Mouse (Mus musculus) G1E-ER4 (cell line): ENCODE data around the gene Nbas. TPM values are rescaled to one million over a fixed set of nuclear protein-coding genes. Genes with fewer than 3 reads are reported as not detected.

Experiments
- GATA1 ChIP-seq: IDR thresholded peaks from one replicate; pipeline ENCODE4 v1.8.0; 2012; ENCODE audit warnings: low read length, inconsistent platforms
- polyA plus RNA-seq: library from polyadenylated mRNA; stranded (reverse); fragments of >175 nt; gene quantifications from 2 replicates; pipeline ENCODE4 v1.2.3, GENCODE M21; 2012

Gene Nbas
- polyA plus RNA-seq: 3.2 and 7.4 TPM in 2 replicates

DNA sequence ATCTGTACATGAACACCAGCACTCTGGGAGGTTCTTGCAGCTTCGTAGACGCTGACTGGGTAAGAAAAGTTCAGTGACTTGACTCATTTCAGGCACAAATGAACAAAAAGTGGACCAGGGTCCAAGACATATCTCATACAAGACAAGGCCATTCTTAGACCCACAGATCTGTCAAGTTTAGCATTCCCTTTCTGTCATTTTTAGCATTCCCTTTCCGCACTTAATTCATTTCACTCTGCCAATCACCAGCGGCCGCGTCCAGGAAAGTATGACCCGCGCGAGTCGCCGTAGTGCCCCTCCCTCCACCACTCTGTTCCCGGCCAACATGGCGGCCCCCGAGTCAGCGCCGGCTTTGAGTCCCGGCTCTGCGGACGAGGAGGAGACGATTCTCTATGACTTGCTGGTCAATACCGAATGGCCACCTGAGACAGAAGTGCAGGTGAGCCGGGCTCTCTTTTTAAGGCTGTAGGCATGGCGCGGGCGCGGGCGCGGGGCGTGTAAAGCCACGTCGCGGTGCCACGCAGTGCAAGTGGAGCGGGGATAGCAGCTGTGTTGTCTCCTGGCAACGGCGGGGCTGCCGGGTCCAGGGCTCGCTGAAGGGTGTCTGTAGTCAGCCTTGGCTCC, at the start of gene Nbas:
TSS of gene Nbas (plus strand) at position 308 of the 624 bp plus-strand sequence.
- TF ChIP-seq GATA1: no peak

DNA sequence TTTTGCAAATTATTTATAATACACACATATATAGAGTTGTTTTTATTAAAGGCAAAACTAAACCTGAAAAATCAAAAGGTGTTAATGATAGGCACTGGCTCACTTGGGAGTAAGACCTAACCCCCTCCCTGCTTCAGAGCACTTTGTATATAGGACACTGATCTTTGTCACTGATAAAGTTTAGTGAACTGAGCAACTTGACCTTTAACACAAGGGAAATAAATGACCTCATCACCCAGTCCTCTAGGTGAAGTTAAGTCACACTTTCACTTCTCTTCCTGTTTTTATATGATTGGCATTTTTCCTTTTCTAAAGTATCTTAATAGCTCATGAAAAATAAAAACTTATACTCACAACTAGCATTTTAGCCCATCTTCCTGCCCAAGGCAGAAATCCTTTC, 26.5 kb upstream of the Nbas start:
- no peak for TF ChIP-seq GATA1

DNA sequence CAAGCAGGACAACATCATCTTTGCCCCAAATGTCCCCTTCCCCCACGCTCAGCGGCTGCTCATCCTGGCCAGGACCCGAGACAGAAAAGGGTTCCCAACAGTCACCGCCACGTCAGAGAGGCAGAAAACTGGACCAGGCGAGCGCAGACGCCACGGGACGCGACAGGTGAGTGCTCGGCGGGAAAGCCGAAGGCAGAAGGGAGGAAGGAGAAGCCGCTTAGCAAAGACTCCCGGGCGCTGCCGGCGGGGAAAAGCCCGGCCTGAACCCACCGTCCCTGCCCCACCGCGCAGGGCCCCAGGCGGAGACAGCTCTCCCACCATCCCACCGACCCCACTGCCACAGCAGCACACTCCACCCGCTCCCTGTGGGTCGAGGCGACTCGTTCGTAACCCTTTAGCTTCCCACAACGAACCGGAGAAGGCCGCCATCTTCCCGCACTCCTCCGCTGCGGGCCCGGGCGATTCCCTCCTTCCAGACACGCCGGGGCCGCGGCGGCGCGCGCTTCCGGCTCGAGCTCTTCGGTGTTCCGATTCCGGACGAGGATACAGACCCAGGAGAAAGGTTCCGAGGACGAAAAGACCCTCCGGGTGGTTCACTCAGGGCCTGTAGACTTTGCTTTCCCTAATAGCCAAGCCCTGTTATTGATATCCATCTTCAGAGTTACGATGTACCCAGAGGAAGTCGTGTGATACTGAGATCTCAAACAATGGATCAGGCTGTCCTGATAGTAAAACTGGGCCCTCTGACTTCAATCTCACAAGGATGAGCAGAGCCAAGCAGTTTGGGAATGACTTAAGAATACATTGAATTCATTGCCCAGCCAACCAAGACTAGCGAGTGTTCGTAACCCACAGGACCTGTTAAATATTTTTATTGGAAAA, 20.0 kb upstream of the Nbas start, which contains the start of gene Ddx1:
TSS of gene Ddx1 (minus strand) at position 523 of the 882 bp plus-strand sequence.
- TF ChIP-seq GATA1: no peak

DNA sequence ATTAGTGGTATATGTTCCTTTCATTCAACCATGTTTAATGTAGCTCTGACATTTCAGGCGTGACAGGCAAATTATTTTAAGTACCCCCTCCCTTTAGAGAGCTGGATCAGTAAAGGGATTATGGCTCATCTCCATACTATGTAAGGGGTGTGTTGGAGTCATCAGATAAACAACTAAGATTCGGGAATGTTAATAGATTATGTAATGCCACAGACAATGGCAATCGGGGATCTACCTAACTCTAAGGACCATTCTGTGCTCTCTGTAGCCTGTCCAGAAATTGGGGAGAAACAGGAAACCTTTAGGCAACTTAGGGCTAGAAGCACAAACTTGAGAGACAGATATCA, 19.4 kb upstream of the Nbas start:
- TF ChIP-seq GATA1: no peak

DNA sequence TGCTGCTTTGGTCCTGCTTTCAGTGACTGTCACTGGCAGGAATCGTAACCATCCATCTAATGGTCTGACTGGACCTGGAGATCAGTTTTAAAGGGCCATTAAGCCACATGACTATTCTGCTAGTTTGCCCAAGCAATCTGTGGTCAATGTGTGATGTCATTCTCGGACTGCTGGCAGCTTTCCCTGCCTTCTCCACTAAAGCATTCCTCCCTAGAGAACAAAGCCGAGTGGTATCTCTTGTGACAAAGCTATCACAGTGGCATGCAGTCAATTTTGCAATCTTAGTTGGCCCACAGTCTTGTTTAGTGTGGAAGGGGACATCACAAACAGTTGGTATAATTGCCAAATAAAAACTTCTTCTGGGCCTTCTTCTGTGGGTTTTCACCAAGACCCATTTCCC, 13.9 kb upstream of the Nbas start:
- TF ChIP-seq GATA1: no peak

DNA sequence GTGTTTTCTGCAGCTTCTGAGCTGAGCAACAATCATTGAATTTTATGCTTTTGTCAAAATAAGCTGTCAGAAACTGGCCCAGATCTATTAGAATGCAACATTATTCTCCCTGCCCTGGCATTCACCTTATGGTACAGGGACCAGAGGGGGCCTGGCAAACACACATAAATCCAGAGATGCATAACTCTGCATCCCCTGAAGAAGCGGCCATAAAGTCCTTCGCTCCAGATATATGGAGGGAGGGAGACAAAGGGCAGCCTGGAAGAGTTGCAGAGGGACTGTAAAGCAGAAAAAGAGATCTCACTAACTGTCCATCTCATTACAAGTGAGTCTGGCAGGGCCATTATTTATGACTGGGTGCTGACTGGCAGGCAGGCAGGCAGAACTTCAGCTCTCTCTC, 13.2 kb upstream of the Nbas start:
- no peak for TF ChIP-seq GATA1

DNA sequence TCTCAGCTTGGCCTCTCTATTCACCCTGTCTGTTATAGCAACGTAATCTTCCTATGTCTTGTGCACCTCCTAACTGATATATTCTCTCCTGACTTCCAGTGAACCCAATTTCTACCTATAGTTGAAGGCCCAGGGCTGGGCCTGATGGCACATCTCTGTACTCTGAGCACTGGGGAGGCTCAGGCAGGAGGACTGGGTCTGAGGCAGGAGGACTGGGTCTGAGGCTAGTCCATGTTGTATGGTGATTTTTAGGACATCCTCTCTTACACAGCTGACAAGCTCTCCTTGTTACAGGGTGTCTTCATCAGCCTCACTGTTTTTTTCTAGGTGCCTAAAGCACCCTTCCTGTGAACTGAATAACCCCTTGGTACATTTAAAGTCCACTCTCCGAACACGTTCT, 521 bp upstream of the Nbas start:
- no peak for TF ChIP-seq GATA1

DNA sequence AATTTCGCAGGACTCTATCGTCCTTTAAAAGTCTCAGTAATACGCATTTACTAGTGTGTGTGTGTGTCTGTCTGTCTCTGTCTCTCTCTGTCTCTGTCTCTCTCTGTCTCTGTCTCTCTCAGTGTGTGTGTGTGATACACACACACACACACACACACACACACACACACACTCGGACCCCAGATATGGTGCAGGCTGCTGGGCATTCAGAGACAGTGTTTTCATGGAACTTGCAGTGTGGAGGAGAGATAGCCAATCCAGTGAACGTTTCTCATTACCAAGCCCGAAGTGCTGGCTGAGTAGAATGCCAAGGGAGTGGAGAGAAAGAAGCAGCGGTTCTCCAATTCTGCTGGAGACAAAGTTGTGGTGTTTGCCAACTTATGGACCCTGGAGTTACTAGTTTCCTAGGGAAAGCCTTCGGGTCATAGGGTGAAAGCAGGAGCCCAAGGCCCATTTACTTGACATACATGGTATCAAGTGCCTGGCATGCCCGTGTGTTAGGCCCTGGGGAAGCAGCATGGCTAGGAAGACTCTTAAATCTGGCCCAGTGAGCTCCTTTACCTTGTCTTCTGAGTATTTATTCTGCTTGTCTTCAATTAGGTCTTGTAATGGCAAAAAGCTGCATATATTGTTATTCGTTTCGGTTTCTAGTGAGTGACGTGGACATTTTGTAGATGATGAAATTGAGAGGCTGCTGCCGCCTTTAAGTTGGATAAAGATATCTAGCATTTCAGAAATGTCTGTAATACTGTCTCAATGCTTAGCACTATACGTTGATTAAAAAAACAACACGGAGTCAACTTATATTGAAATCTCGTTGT, 847 bp downstream of the Nbas start:
- TF ChIP-seq GATA1: no peak

DNA sequence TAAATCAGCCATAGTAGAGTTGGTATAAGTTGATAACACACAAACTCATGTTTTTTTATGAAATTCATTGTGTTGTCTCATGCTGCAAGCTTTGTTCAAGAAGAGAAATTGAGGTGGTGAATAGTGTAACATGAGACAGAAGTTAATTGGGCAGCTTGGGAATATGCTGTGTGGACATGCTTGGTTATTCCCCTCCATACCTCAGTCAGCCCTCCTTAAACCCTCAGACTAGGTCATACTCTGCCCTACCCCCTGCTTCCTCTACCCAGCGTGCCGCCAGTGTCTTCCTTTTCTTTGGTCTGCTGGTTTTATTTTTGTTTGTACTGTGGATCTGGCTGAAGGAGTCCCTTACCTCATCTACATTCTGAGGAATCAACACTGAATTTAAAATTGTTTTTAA, 22.5 kb downstream of the Nbas start:
- no peak for TF ChIP-seq GATA1

DNA sequence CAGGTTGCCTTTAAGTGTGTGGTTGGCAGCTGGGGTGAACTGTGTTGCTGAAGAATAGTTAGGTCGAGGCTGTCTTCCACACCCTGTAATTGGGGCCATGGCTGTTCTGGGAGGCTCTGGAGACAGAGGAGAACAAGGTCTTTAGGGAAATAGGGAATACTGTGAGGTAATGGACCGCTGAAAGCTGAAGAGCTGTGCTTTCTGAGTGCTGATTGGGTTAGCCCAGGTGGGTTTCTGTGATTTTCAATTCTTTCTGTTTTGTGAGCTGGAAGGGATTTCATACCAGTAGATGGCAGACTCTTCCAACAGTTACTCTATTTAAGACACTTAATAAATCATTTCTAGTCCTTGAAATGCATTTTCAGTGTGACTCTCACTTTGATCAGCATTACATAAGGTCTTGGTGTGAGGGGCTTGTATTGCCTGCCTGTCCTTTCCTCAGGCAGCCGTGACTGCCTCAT, 24.5 kb downstream of the Nbas start:
- TF ChIP-seq GATA1: no peak

DNA sequence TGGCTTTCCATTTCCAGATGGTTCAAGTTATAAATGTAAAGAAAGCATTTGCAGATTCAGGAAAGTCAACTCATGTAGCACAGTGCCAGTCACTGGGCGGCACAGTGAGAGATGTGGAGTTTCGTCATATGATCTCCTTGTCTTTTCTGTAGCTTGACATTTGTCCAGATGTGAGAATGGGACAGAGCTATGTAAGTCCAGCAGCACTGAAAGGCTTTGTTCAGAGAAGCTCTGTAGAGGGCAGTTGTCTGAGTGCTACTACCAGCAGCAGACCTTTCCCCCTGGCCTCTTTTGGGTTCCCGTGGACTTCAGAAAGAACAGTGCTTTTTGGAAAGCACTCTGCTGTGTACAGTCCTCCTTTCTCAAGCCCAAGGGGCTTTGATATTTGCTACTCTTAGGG, 34.1 kb downstream of the Nbas start:
- TF ChIP-seq GATA1: no peak

DNA sequence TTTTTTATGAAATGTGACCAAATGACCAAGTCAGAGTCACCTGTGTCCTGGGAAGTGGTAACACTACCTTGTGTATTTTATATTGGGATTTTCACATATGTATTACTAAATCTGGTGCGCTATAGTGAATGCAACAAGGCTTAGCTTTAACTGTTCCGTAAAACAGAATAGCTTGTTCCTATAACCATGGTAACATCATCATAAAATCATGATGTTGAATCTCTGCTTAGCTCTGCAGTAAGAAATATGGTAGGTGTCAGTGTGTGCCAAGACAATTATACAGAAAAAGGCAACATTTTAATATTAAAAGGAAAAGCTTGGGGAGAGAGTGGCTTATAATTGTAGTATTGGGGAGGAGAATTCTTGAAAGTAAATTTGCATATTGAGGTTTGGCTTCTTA, 45.0 kb downstream of the Nbas start:
- TF ChIP-seq GATA1: no peak

DNA sequence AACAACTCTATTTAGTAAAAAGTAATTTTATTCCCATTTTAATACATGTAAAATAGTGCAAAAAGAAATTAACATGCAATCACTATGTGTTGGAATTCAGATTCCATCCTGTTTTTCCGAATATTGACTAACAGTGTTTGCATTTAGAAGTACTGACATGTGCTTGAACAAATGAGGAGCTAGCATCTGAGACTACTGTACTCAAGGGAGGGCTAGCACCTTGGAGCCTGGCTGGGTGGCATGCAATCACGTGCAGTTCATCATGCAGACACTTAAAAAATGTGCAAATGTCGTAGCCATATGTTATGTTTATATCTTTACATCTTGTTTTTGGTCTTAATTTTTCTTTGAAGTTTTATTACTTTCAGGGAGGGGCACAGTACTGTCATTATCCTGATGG, 45.5 kb downstream of the Nbas start:
- TF ChIP-seq GATA1: no peak

DNA sequence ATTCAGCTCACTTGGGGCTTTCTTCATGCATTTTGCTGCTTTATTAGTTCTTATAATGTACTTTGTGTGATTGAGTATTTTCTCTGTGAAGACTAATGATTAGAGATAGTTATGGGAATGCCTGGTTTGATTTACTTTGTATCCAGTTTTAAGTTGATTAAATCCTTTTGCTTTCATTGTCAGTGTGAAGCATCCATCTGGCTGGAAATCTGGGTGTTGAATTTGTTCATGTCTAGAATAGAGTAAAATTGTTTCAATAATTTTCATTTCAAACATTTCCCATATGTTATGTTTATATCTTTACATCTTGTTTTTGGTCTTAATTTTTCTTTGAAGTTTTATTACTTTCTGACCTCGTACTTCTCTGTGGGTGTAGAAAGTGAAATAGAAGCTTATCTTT, 46.1 kb downstream of the Nbas start:
- TF ChIP-seq GATA1: no peak

DNA sequence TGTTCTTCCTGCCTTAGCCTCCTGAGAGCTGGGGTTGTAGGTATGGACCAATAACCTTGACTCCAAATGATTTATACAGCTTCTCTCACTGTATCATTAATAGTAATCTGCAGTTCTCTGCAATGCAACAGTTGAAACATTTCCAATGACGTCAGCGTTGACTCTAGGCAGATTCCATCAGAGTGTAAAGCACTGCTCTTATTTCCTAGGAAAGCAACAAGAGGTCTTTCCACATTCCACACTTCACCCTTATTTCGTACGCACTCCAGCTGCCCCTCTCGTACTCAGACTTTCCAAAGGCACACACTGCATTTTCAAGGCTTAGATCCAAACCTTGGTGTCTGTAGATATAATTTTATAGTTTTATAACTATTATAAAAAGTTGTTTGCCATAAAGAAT, 73.6 kb downstream of the Nbas start:
- TF ChIP-seq GATA1: no peak

DNA sequence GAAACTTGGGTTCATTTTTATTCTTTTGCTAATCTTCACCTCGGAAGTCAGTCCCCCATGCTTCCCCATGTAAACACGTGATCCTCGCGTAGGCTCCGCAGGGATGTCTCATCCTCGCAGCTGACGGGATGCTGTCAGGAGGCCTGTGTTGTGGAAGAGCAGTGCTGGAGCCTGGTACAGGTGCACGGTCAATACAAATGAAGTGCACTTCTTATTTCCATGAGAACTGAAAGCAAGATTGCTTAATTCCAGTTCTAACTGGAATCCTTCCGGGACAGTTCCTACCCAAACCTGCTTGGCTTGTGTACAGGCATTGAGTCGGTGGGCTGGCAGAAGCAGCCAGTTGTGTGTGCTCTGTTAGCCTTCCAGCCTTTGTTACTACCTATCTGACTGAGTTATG, 87.3 kb downstream of the Nbas start:
- TF ChIP-seq GATA1: no peak

DNA sequence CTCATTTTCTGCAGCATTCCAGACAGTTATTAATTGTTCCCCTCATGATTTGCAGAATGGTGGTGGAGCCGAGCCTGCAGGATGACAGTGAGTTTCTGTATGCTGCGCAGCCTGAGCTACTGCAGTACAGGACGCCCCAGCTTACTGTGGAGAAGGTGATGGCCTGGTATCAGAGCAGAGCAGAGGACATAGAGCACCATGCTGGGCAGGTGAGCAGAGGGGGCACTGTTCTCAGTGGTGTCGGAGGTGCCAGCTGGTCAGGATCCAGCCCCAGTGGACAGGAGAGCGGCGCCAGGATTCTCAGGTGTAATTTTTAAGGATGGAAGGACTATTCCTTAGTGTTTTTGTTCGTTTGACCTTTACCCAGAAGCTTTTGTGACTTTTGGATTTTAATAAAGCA, 87.8 kb downstream of the Nbas start:
- no peak for TF ChIP-seq GATA1
